Mouse (Mus musculus) cerebellum, adult 11-12 months (tissue): Measurements from ENCODE around the gene Unc119b.
"Not testable (repeated sequence)": the region's sequence is repeated elsewhere in the genome, so short reads cannot be mapped to it uniquely, and the experiment has no call there.

Source experiments
- DNase-seq: peaks from one replicate; pipeline ENCODE4 v3.0.0; 2022

Gene Unc119b

GRCm38 (mm10) chr5:115134234-115135165, at the start of gene Unc119b:
Gene Unc119b (minus strand): TSS chr5:115134975.
- peak; percentile 90 for DNase-seq

- no peak for DNase-seq
Measured at GRCm38 (mm10) chr5:115183482-115183881, 48.7 kb upstream of the Unc119b start.

GRCm38 (mm10) chr5:115182925-115183324, 48.1 kb upstream of the Unc119b start:
- no peak for DNase-seq

- DNase-seq, result peak; percentile 82
Measured at GRCm38 (mm10) chr5:115181248-115181940, 46.6 kb upstream of the Unc119b start.

- DNase-seq, result no peak
Measured at GRCm38 (mm10) chr5:115179596-115179995, 44.8 kb upstream of the Unc119b start.

- DNase-seq, result no peak
Measured at GRCm38 (mm10) chr5:115177866-115178265, 43.1 kb upstream of the Unc119b start.

- no peak for DNase-seq
Measured at GRCm38 (mm10) chr5:115174554-115174953, 39.8 kb upstream of the Unc119b start.

GRCm38 (mm10) chr5:115170150-115170549, 35.4 kb upstream of the Unc119b start:
- no peak for DNase-seq

GRCm38 (mm10) chr5:115168641-115169415, 34.1 kb upstream of the Unc119b start:
- DNase-seq, result peak; percentile 28

GRCm38 (mm10) chr5:115167396-115167795, 32.6 kb upstream of the Unc119b start:
- DNase-seq, result no peak

GRCm38 (mm10) chr5:115166815-115167194, 32.0 kb upstream of the Unc119b start:
- DNase-seq, result no peak

GRCm38 (mm10) chr5:115165895-115166814, 31.4 kb upstream of the Unc119b start:
- DNase-seq, result peak; percentile 74

- no peak for DNase-seq
Measured at GRCm38 (mm10) chr5:115165351-115165750, 30.6 kb upstream of the Unc119b start.

GRCm38 (mm10) chr5:115164446-115164845, 29.7 kb upstream of the Unc119b start:
- not testable (repeated sequence) for DNase-seq

- DNase-seq, result peak; percentile 66
Measured at GRCm38 (mm10) chr5:115163563-115163962, 28.8 kb upstream of the Unc119b start.

- DNase-seq, result not testable (repeated sequence)
Measured at GRCm38 (mm10) chr5:115161940-115162279, 27.1 kb upstream of the Unc119b start.

- DNase-seq, result no peak
Measured at GRCm38 (mm10) chr5:115161064-115161939, 26.5 kb upstream of the Unc119b start.

GRCm38 (mm10) chr5:115160655-115161054, 25.9 kb upstream of the Unc119b start:
- no peak for DNase-seq

- DNase-seq, result no peak
Measured at GRCm38 (mm10) chr5:115159165-115159564, 24.4 kb upstream of the Unc119b start.

GRCm38 (mm10) chr5:115158040-115158983, 23.5 kb upstream of the Unc119b start, which contains the start of gene Mlec:
Gene Mlec (minus strand): TSS chr5:115158179.
- DNase-seq, result peak; percentile 99
